Mouse (Mus musculus): ENCODE measurements around the gene Naalad2. TPM values are rescaled to one million over a fixed set of nuclear protein-coding genes. Genes with fewer than 3 reads are reported as not detected.

Gene Naalad2
- polyA plus RNA-seq (2012; rRNA removed; ENCODE audit: low replicate concordance) = 0.49 and 2.1 TPM in 2 replicates

GRCm38 (mm10) chr9:18402895-18403294 lies at the start of gene Naalad2:
TSS of gene Naalad2 (minus strand) at chr9:18402995.

GRCm38 (mm10) chr9:18430354-18430753 lies 27.6 kb upstream of the Naalad2 start, which contains the start of gene Mbd3l2:
TSS of gene Mbd3l2 (plus strand) at chr9:18430654.

GRCm38 (mm10) chr9:18404118-18404517 lies 1.3 kb upstream of the Naalad2 start, which contains the start of gene Ubtfl1:
TSS of gene Ubtfl1 (plus strand) at chr9:18404418.

GRCm38 (mm10) chr9:18291571-18292429 lies 111.0 kb downstream of the Naalad2 start, which contains the start of gene Chordc1:
TSS of gene Chordc1 (plus strand) at chr9:18292125.

Other genes starting within 250 kb of the Naalad2 start
- gene Chordc1, start 110.9 kb downstream of the Naalad2 start, polyA plus RNA-seq (2012; rRNA removed; ENCODE audit: low replicate concordance) = 20.1 and 33.2 TPM in 2 replicates
- not detected in 2 replicates for gene Ubtfl1, start 1.4 kb upstream of the Naalad2 start, polyA plus RNA-seq (2012; rRNA removed; ENCODE audit: low replicate concordance)
- not detected in 2 replicates for gene Mbd3l2, start 27.7 kb upstream of the Naalad2 start, polyA plus RNA-seq (2012; rRNA removed; ENCODE audit: low replicate concordance)
- 0.13 and 0.32 TPM in 2 replicates for gene Zfp558, start 75.3 kb upstream of the Naalad2 start, polyA plus RNA-seq (2012; rRNA removed; ENCODE audit: low replicate concordance)
- not detected in 2 replicates for gene Mbd3l1, start 75.4 kb upstream of the Naalad2 start, polyA plus RNA-seq (2012; rRNA removed; ENCODE audit: low replicate concordance)